Mouse (Mus musculus): ENCODE measurements around the gene Cebpe. TPM values are rescaled to one million over a fixed set of nuclear protein-coding genes. Genes with fewer than 3 reads are reported as not detected.

Cebpe gene
- polyA plus RNA-seq (2012; rRNA removed) = 0.16 and 0.17 TPM in 2 replicates

DNA sequence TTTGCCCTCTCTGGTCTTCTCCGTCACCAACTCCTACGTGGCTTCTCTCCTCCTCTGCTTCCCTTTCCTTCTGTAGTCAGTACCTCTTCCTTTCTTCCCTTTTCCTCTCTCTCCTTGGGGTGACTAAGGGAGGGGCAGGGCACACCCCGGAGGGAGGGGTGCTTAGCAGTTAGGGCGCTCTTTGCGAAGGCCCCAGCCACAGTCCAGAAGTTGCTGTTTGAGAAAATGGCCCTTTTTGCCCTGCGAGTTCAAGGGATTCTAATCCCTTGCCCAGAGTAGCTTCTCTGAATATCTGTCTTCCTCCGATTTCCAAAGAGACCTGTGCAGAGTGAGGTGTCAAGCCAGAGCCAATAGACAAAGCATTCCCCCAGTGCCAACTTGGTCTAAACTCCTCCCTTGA is at the start of gene Cebpe:
Gene Cebpe (minus strand): TSS at position 101 of the 400 bp plus-strand sequence.

DNA sequence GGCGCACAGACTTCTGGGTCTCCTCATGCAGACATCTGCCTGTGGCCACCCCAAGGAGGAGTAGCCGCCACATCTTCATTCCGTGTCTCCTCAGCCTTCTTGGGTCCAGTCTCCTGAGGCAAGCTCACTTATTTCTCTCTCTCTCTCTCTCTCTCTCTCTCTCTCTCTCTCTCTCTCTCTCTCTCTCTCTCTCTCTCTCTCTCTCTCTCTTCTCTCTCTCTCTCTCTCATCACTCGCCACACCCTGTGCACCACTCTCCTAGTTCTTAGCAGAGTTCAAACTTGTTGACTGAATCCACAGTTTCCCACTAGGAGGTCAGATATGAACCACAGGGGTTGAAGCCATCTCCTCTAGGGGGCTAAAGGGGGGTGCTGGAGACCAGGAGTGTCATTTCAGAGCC is 13.2 kb downstream of the Cebpe start, which contains the start of gene Gm29776:
Gene Gm29776 (minus strand): TSS at position 101 of the 400 bp plus-strand sequence.

DNA sequence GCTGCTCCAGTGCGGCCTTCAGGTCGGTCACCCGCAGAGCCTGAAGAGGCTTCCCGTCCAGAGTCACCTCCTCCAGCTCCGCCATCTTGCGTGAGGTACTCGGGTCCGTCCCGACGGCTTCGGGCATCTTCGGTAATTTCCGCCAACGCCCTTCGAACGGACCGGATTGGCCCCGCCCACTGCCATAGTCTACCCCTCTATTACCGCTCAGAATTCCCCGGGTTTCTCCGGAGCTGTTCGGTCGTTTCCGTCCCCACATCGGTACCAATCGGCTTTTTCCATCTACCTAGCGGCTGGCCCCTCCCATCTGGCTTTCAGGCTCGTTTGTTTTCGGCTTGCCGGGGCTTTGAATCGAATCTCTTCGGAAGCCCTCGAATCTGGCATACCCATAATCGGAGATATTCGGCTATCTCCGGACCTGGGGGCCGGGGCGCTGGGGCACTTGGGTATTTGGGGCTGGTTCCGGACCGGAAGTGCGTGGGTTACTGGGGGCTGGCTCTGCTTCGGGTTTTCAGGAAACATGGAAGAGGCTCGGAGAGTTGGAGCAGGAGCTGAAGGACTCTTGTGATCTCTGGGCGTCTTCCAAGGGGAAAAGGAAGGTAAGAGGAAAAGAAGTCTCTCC is 25.3 kb downstream of the Cebpe start, which contains the start of gene Acin1:
Gene Acin1 (minus strand): TSS at position 410 of the 622 bp plus-strand sequence.

DNA sequence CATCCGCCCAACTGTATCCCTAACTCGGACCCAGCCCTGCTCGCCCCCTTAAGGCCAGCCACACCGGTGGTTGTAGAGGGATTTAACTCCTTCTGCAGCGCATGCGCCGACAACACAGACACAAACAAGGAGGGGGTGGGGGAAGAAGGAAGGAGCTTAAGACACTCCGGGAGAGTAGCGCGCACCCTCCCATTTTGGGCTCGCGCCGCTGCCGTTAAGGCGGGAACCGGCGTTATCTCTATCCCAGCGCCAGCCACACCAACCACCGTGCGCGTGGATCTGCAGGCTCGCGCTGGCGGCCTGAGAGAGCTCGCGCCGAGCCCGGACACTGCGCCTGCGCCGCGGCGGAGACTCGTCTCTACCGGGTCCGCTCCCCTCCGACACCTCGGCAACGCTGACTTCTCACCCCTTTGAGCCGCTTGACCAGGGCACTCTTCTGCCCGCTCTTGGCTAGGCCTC is 25.9 kb downstream of the Cebpe start, which contains the start of gene 1700123O20Rik:
Gene 1700123O20Rik (plus strand): TSS at position 154 of the 459 bp plus-strand sequence.

Other genes starting within 250 kb of the Cebpe start
- gene Lrp10, start 248.0 kb downstream of the Cebpe start, polyA plus RNA-seq (2012; rRNA removed) = 31.8 and 38.1 TPM in 2 replicates
- gene Rem2, start 236.1 kb downstream of the Cebpe start, polyA plus RNA-seq (2012; rRNA removed) = 20.9 and 22.1 TPM in 2 replicates
- 86.0 and 93.6 TPM in 2 replicates for gene Prmt5, start 194.6 kb downstream of the Cebpe start, polyA plus RNA-seq (2012; rRNA removed)
- 19.3 and 21.2 TPM in 2 replicates for gene Haus4, start 157.6 kb downstream of the Cebpe start, polyA plus RNA-seq (2012; rRNA removed)
- 18.8 and 22.4 TPM in 2 replicates for gene Ajuba, start 134.6 kb downstream of the Cebpe start, polyA plus RNA-seq (2012; rRNA removed)
- 12.6 and 15.1 TPM in 2 replicates for gene 4931414P19Rik, start 106.2 kb downstream of the Cebpe start, polyA plus RNA-seq (2012; rRNA removed)
- 256 and 274 TPM in 2 replicates for gene Psmb5, start 94.2 kb downstream of the Cebpe start, polyA plus RNA-seq (2012; rRNA removed)
- gene Psmb11, start 90.7 kb downstream of the Cebpe start, polyA plus RNA-seq (2012; rRNA removed) = 0.06 and 0.39 TPM in 2 replicates
- not detected in 2 replicates for gene Gm17606, start 71.2 kb downstream of the Cebpe start, polyA plus RNA-seq (2012; rRNA removed)
- gene Cdh24, start 70.8 kb downstream of the Cebpe start, polyA plus RNA-seq (2012; rRNA removed) = 58.5 and 72.3 TPM in 2 replicates
- 70.3 and 72.1 TPM in 2 replicates for gene 1700123O20Rik, start 26.0 kb downstream of the Cebpe start, polyA plus RNA-seq (2012; rRNA removed)
- gene Acin1, start 25.2 kb downstream of the Cebpe start, polyA plus RNA-seq (2012; rRNA removed) = 356 and 358 TPM in 2 replicates
- 0.09 and 0.20 TPM in 2 replicates for gene Gm29776, start 13.3 kb downstream of the Cebpe start, polyA plus RNA-seq (2012; rRNA removed)
- 9.6 and 9.9 TPM in 2 replicates for gene Slc7a8, start 69.8 kb upstream of the Cebpe start, polyA plus RNA-seq (2012; rRNA removed)
- not detected in 2 replicates for gene Rnf212b, start 102.0 kb upstream of the Cebpe start, polyA plus RNA-seq (2012; rRNA removed)
- gene Homez, start 158.8 kb upstream of the Cebpe start, polyA plus RNA-seq (2012; rRNA removed) = 8.5 and 9.0 TPM in 2 replicates
- 14.7 and 18.0 TPM in 2 replicates for gene Ppp1r3e, start 165.4 kb upstream of the Cebpe start, polyA plus RNA-seq (2012; rRNA removed)
- 47.4 and 48.0 TPM in 2 replicates for gene Bcl2l2, start 171.2 kb upstream of the Cebpe start, polyA plus RNA-seq (2012; rRNA removed)
- gene Gm20521, start 171.3 kb upstream of the Cebpe start, polyA plus RNA-seq (2012; rRNA removed) = 0.39 and 0.41 TPM in 2 replicates
- gene Pabpn1, start 180.3 kb upstream of the Cebpe start, polyA plus RNA-seq (2012; rRNA removed) = 736 and 777 TPM in 2 replicates
- gene Slc22a17, start 201.0 kb upstream of the Cebpe start, polyA plus RNA-seq (2012; rRNA removed) = 504 and 538 TPM in 2 replicates
- 33.6 and 38.5 TPM in 2 replicates for gene Efs, start 214.0 kb upstream of the Cebpe start, polyA plus RNA-seq (2012; rRNA removed)
- 0.35 and 0.47 TPM in 2 replicates for gene Il25, start 220.5 kb upstream of the Cebpe start, polyA plus RNA-seq (2012; rRNA removed)
- gene Cmtm5, start 224.1 kb upstream of the Cebpe start, polyA plus RNA-seq (2012; rRNA removed) = 3.6 and 8.9 TPM in 2 replicates

All from central nervous system, embryonic 14 days (tissue).